Mouse (Mus musculus) heart, postnatal 4 days (tissue): ENCODE measurements around the gene Zfp442. TPM values are rescaled to one million over a fixed set of nuclear protein-coding genes. Genes with fewer than 3 reads are reported as not detected.
A peak's percentile ranks its signal among the peaks of the same experiment; 100 is the strongest.
"Not testable (repeated sequence)": the region's sequence is repeated elsewhere in the genome, so short reads cannot be mapped to it uniquely, and the experiment has no call there.

Source experiments
- DNase-seq: peaks from one replicate; pipeline ENCODE4 v3.0.0; 2021
- total RNA-seq, 2 experiments: library from RNA; stranded (reverse); gene quantifications; 2 replicates each; pipeline ENCODE4 v1.2.3; 2021

The Zfp442 gene
- total RNA-seq, result 1 to 10 TPM; 6.3 to 7.1 TPM

GRCm38 (mm10) chr2:150451180-150451919 is at the start of gene Zfp442:
Gene Zfp442 (minus strand): TSS chr2:150451486.
- DNase-seq, result peak; percentile 70

GRCm38 (mm10) chr2:150500124-150500973 is 49.1 kb upstream of the Zfp442 start:
- DNase-seq, result not testable (repeated sequence)

- no peak for DNase-seq
Measured at GRCm38 (mm10) chr2:150493031-150493430, 41.7 kb upstream of the Zfp442 start.

GRCm38 (mm10) chr2:150484939-150485778 is 33.9 kb upstream of the Zfp442 start, which contains the start of gene Zfp345:
Gene Zfp345 (minus strand): TSS chr2:150485091.
- DNase-seq, result peak; percentile 14

GRCm38 (mm10) chr2:150439084-150439483 is 12.2 kb downstream of the Zfp442 start:
- DNase-seq, result not testable (repeated sequence)

GRCm38 (mm10) chr2:150412146-150412545 is 39.1 kb downstream of the Zfp442 start:
- DNase-seq, result not testable (repeated sequence)

GRCm38 (mm10) chr2:150390198-150390597 is 61.1 kb downstream of the Zfp442 start:
- no peak for DNase-seq

GRCm38 (mm10) chr2:150385553-150386106 is 65.7 kb downstream of the Zfp442 start:
- DNase-seq, result not testable (repeated sequence)

- DNase-seq, result no peak
Measured at GRCm38 (mm10) chr2:150362878-150363229, 88.4 kb downstream of the Zfp442 start.

GRCm38 (mm10) chr2:150362113-150362877 is 89.0 kb downstream of the Zfp442 start, which contains the start of gene 3300002I08Rik:
Gene 3300002I08Rik (minus strand): TSS chr2:150362765.
- DNase-seq, result peak; percentile 89

Other genes with a start within 250 kb of the Zfp442 start
- gene Zfp937, start 233.4 kb downstream of the Zfp442 start, total RNA-seq, result 1 to 10 TPM; 3.6 to 3.9 TPM
- gene Gm21994, start 195.9 kb downstream of the Zfp442 start, total RNA-seq, result 1 to 10 TPM; 2.4 to 3.5 TPM
- not detected for gene Gm14124, start 194.0 kb downstream of the Zfp442 start, total RNA-seq
- 1 to 10 TPM; 2.8 TPM for gene Gm10130, start 127.8 kb downstream of the Zfp442 start, total RNA-seq
- gene 3300002I08Rik, start 88.7 kb downstream of the Zfp442 start, total RNA-seq, result 1 to 10 TPM; 4.6 to 5.7 TPM
- under 1 TPM; 0.17 to 0.25 TPM for gene Zfp345, start 33.6 kb upstream of the Zfp442 start, total RNA-seq
- gene Cst7, start 118.9 kb upstream of the Zfp442 start, total RNA-seq, result not detected
- 10 to 100 TPM; 33.5 to 37.6 TPM for gene Apmap, start 157.1 kb upstream of the Zfp442 start, total RNA-seq
- gene Acss1, start 217.0 kb upstream of the Zfp442 start, total RNA-seq, result 10 to 100 TPM; 26.7 to 27.3 TPM
- not detected for gene Vsx1, start 237.9 kb upstream of the Zfp442 start, total RNA-seq